Mouse (Mus musculus): Measurements from ENCODE around the gene Cbx5. TPM values are rescaled to one million over a fixed set of nuclear protein-coding genes. Genes with fewer than 3 reads are reported as not detected.

Cbx5 gene
- polyA plus RNA-seq, 1 experiment from 2014 or later = 206 TPM

- Histone ChIP-seq H3K9me3 (no peaks in the 10 kb centered on the region), H3K27me3 (replicated peaks; ENCODE audit: low read depth, poor library complexity, severe bottlenecking) (peaks cover 57% of the 10 kb centered on the region), H3K36me3 (replicated peaks) (no peaks in the 10 kb centered on the region), H3K4me3 (no peak overlapping the region), H3K4me1 (peaks cover 24% of the 10 kb centered on the region), H3K27ac (replicated peaks) (no peak overlapping the region)
- WGBS = 71% methylated on average over 10 of the region's 10 CpGs
- DNase-seq (ENCODE audit: low spot score) = no peak
Observed at GRCm38 (mm10) chr15:103157585-103157984, 82.0 kb downstream of the Cbx5 start.

GRCm38 (mm10) chr15:103156890-103157289, 82.7 kb downstream of the Cbx5 start:
- H3K4me1 ChIP-seq = peaks cover 17% of the 10 kb centered on the region
- H3K27me3 ChIP-seq (replicated peaks; ENCODE audit: low read depth, poor library complexity, severe bottlenecking) = peaks cover 62% of the 10 kb centered on the region
- no peaks in the 10 kb centered on the region for H3K9me3 ChIP-seq
- H3K4me3 ChIP-seq = no peak overlapping the region
- DNase-seq (ENCODE audit: low spot score) = no peak
- 35% methylated on average over 7 of the region's 7 CpGs for WGBS
- H3K36me3 ChIP-seq (replicated peaks) = no peaks in the 10 kb centered on the region
- no peak overlapping the region for H3K27ac ChIP-seq (replicated peaks)

GRCm38 (mm10) chr15:103155366-103156321, 84.0 kb downstream of the Cbx5 start:
- no peaks in the 10 kb centered on the region for H3K9me3 ChIP-seq
- no peak for DNase-seq (ENCODE audit: low spot score)
- 18% methylated on average over 32 of the region's 32 CpGs for WGBS
- peak overlapping the region; percentile 2; the same call in 1 of the 2 replicates for H3K4me3 ChIP-seq
- peak overlapping the region; percentile 32; the same call in 1 of the 2 replicates for H3K27ac ChIP-seq (replicated peaks)
- no peaks in the 10 kb centered on the region for H3K36me3 ChIP-seq (replicated peaks)
- H3K27me3 ChIP-seq (replicated peaks; ENCODE audit: low read depth, poor library complexity, severe bottlenecking) = peaks cover 74% of the 10 kb centered on the region
- H3K4me1 ChIP-seq = peaks cover 15% of the 10 kb centered on the region

GRCm38 (mm10) chr15:103152890-103153610, 86.6 kb downstream of the Cbx5 start:
- no peak overlapping the region for H3K4me3 ChIP-seq
- DNase-seq (ENCODE audit: low spot score) = no peak
- WGBS = 88% methylated on average over 4 of the region's 4 CpGs
- no peak overlapping the region for H3K27ac ChIP-seq (replicated peaks)
- no peaks in the 10 kb centered on the region for H3K36me3 ChIP-seq (replicated peaks)
- H3K4me1 ChIP-seq = peaks cover 15% of the 10 kb centered on the region
- peaks cover 94% of the 10 kb centered on the region for H3K27me3 ChIP-seq (replicated peaks; ENCODE audit: low read depth, poor library complexity, severe bottlenecking)
- no peaks in the 10 kb centered on the region for H3K9me3 ChIP-seq

GRCm38 (mm10) chr15:103152371-103152770, 87.2 kb downstream of the Cbx5 start:
- Histone ChIP-seq H3K27ac (replicated peaks) (no peak overlapping the region), H3K4me1 (peaks cover 16% of the 10 kb centered on the region), H3K9me3 (no peaks in the 10 kb centered on the region), H3K36me3 (replicated peaks) (no peaks in the 10 kb centered on the region), H3K4me3 (no peak overlapping the region), H3K27me3 (replicated peaks; ENCODE audit: low read depth, poor library complexity, severe bottlenecking) (peaks cover 94% of the 10 kb centered on the region)
- no peak for DNase-seq (ENCODE audit: low spot score)
- 83% methylated on average over 3 of the region's 3 CpGs for WGBS

GRCm38 (mm10) chr15:103147779-103148178, 91.8 kb downstream of the Cbx5 start:
- peaks cover 13% of the 10 kb centered on the region for H3K4me1 ChIP-seq
- no peaks in the 10 kb centered on the region for H3K36me3 ChIP-seq (replicated peaks)
- 51% methylated on average over 9 of the region's 9 CpGs for WGBS
- H3K27me3 ChIP-seq (replicated peaks; ENCODE audit: low read depth, poor library complexity, severe bottlenecking) = peaks cover 97% of the 10 kb centered on the region
- no peak for DNase-seq (ENCODE audit: low spot score)
- H3K9me3 ChIP-seq = no peaks in the 10 kb centered on the region
- H3K4me3 ChIP-seq = no peak overlapping the region
- no peak overlapping the region for H3K27ac ChIP-seq (replicated peaks)

- peaks cover 97% of the 10 kb centered on the region for H3K27me3 ChIP-seq (replicated peaks; ENCODE audit: low read depth, poor library complexity, severe bottlenecking)
Observed at GRCm38 (mm10) chr15:103147422-103147690, 92.3 kb downstream of the Cbx5 start.

GRCm38 (mm10) chr15:103146627-103147421, 92.8 kb downstream of the Cbx5 start:
- H3K9me3 ChIP-seq = no peaks in the 10 kb centered on the region
- peak; percentile 60 for DNase-seq (ENCODE audit: low spot score)
- peaks cover 13% of the 10 kb centered on the region for H3K4me1 ChIP-seq
- peaks cover 96% of the 10 kb centered on the region for H3K27me3 ChIP-seq (replicated peaks; ENCODE audit: low read depth, poor library complexity, severe bottlenecking)
- H3K36me3 ChIP-seq (replicated peaks) = no peaks in the 10 kb centered on the region
- peak overlapping the region; percentile 70 for H3K27ac ChIP-seq (replicated peaks)
- peak overlapping the region; percentile 60 for H3K4me3 ChIP-seq
- WGBS = under 1% methylated on average over 57 of the region's 57 CpGs

More at GRCm38 (mm10) chr15:103147422-103147690, 92.3 kb downstream of the Cbx5 start:
- Histone ChIP-seq H3K9me3 (no peaks in the 10 kb centered on the region), H3K27ac (replicated peaks) (no peak overlapping the region), H3K4me3 (peak overlapping the region; percentile 60), H3K36me3 (replicated peaks) (no peaks in the 10 kb centered on the region), H3K4me1 (peaks cover 13% of the 10 kb centered on the region)
- 6% methylated on average over 3 of the region's 3 CpGs for WGBS
- no peak for DNase-seq (ENCODE audit: low spot score)

GRCm38 (mm10) chr15:103145635-103146299, 93.8 kb downstream of the Cbx5 start:
- Histone ChIP-seq H3K27me3 (replicated peaks; ENCODE audit: low read depth, poor library complexity, severe bottlenecking) (peaks cover 96% of the 10 kb centered on the region), H3K4me3 (no peak overlapping the region)
- 65% methylated on average over 11 of the region's 11 CpGs for WGBS

GRCm38 (mm10) chr15:103144176-103144575, 95.4 kb downstream of the Cbx5 start:
- 54% methylated on average over 3 of the region's 3 CpGs for WGBS
- Histone ChIP-seq H3K9me3 (no peaks in the 10 kb centered on the region), H3K4me1 (peaks cover 13% of the 10 kb centered on the region), H3K27me3 (replicated peaks; ENCODE audit: low read depth, poor library complexity, severe bottlenecking) (peaks cover 95% of the 10 kb centered on the region), H3K27ac (replicated peaks) (no peak overlapping the region), H3K36me3 (replicated peaks) (no peaks in the 10 kb centered on the region), H3K4me3 (no peak overlapping the region)
- no peak for DNase-seq (ENCODE audit: low spot score)

More at GRCm38 (mm10) chr15:103145635-103146299, 93.8 kb downstream of the Cbx5 start:
- H3K36me3 ChIP-seq (replicated peaks) = no peaks in the 10 kb centered on the region
- H3K4me1 ChIP-seq = peaks cover 13% of the 10 kb centered on the region
- no peak overlapping the region for H3K27ac ChIP-seq (replicated peaks)
- no peaks in the 10 kb centered on the region for H3K9me3 ChIP-seq
- DNase-seq (ENCODE audit: low spot score) = no peak

Data from embryonic facial prominence, embryonic 10.5 days (tissue).